In genomic region chr6:21047924-21048323, GRCm38 (mm10) we compare ENCODE assay signal across 21 mouse cellular contexts.
"Had no signal": no experiment of that assay in that cellular context is flagged by ENCODE, and none has a peak within 500 bp of the region (broad histone marks: within the 10 kb centered on the region; RNA-seq: fewer than 3 reads in every experiment).

No protein-coding gene starts in this region.

- H3K9me3 ChIP-seq: limb, embryonic 10.5 days; limb, embryonic 13.5 days; liver, embryonic 12.5 days; liver, embryonic 15.5 days; lung, embryonic 15.5 days; megakaryocyte, embryonic 14.5 days; midbrain, embryonic 10.5 days; midbrain, embryonic 13.5 days; neural tube, embryonic 13.5 days had no signal

- H3K4me2 ChIP-seq: limb, embryonic 13.5 days; liver, embryonic 12.5 days; liver, embryonic 15.5 days; lung, embryonic 15.5 days; midbrain, embryonic 13.5 days; neural tube, embryonic 13.5 days had no signal

- ATAC-seq: liver, embryonic 12.5 days; midbrain, embryonic 13.5 days; midbrain, embryonic 16.5 days had no signal

- H3K36me3 ChIP-seq: limb, embryonic 10.5 days; limb, embryonic 13.5 days; liver, embryonic 12.5 days; liver, embryonic 15.5 days; lung, embryonic 15.5 days; midbrain, embryonic 10.5 days; midbrain, embryonic 13.5 days; neural tube, embryonic 13.5 days had no signal

- DNase-seq: kidney, postnatal 25 days; layer of hippocampus, adult 9-11 months; liver; lung, adult 18-20 months; lung, postnatal 10 days; lung, postnatal 36 days; thymus, adult 18-20 months; thymus, postnatal 36 days had no signal

- H3K4me1 ChIP-seq: limb, embryonic 10.5 days; limb, embryonic 13.5 days; liver, embryonic 12.5 days; liver, embryonic 15.5 days; lung, embryonic 15.5 days; megakaryocyte, embryonic 14.5 days; midbrain, embryonic 10.5 days; midbrain, embryonic 13.5 days; neural tube, embryonic 13.5 days had no signal

- H3K9ac ChIP-seq: limb, embryonic 13.5 days; liver, embryonic 12.5 days; liver, embryonic 15.5 days; lung, embryonic 15.5 days; midbrain, embryonic 13.5 days; neural tube, embryonic 13.5 days had no signal

- H3K27me3 ChIP-seq: limb, embryonic 13.5 days; liver, embryonic 12.5 days; liver, embryonic 15.5 days; lung, embryonic 15.5 days; megakaryocyte, embryonic 14.5 days; midbrain, embryonic 13.5 days; neural tube, embryonic 13.5 days had no signal

- H3K4me3 ChIP-seq: layer of hippocampus, adult 2 months; limb, embryonic 10.5 days; limb, embryonic 13.5 days; liver, embryonic 12.5 days; liver, embryonic 15.5 days; lung, embryonic 15.5 days; megakaryocyte, embryonic 14.5 days; midbrain, embryonic 10.5 days; midbrain, embryonic 13.5 days; myocyte; neural tube, embryonic 13.5 days had no signal

- H3K27ac ChIP-seq: kidney, postnatal 0 days; layer of hippocampus, adult 2 months; limb, embryonic 10.5 days; limb, embryonic 13.5 days; liver, embryonic 12.5 days; liver, embryonic 15.5 days; lung, embryonic 15.5 days; midbrain, embryonic 10.5 days; midbrain, embryonic 13.5 days; neural tube, embryonic 13.5 days had no signal
